Mouse (Mus musculus) CH12.LX (cell line): ENCODE measurements at regions not wholly inside any gene's neighbourhood (a gene's known extent, or its start where the extent isn't known, plus 50 kb on each side); places are given as distances from the start of the nearest gene placed in this dataset.

ENCODE experiments used
- DNase-seq: peaks from one replicate; pipeline ENCODE4 v3.0.0-alpha.2; 2013; ENCODE audit errors: extremely low read depth
- H3K27ac ChIP-seq: 2 replicates; pipeline ENCODE4 v1.5.1; 2012; ENCODE audit warnings: low read depth, mild to moderate bottlenecking, control low read depth, moderate library complexity; ENCODE audit not compliant: insufficient read depth
- H3K27me3 ChIP-seq: replicated peaks from 2 replicates; pipeline ENCODE3; 2012; ENCODE audit warnings: inconsistent platforms
- H3K36me3 ChIP-seq, 2 experiments: replicated peaks in 1 of 2; 2 replicates each; pipeline versions ENCODE3 to v1.6.1; 2012; ENCODE audit warnings: inconsistent platforms in 1 of 2, low read length in 1 of 2, mild to moderate bottlenecking in 1 of 2, mixed read lengths in 1 of 2, moderate library complexity in 1 of 2; ENCODE audit not compliant: control insufficient read depth in 1 of 2, insufficient read depth in 1 of 2
- H3K4me1 ChIP-seq, 2 experiments: 2 replicates each; pipeline ENCODE4 v1.6.1; 2012; ENCODE audit warnings: inconsistent platforms in 1 of 2, moderate library complexity in 1 of 2; ENCODE audit not compliant: insufficient read depth in 2 of 2, control insufficient read depth in 1 of 2
- H3K4me2 ChIP-seq: 2 replicates; pipeline ENCODE4 v1.6.1; 2012; ENCODE audit warnings: low read depth, mild to moderate bottlenecking, control low read depth; ENCODE audit not compliant: poor library complexity, insufficient read depth, severe bottlenecking
- H3K4me3 ChIP-seq, 3 experiments: fragments of 150-350 bp in 1 of 3; sonication (generic) in 1 of 3; replicated peaks in 1 of 3; 2 replicates each; pipeline versions ENCODE3 to v1.5.1; 2011 to 2012; ENCODE audit warnings: low read depth in 2 of 3, low read length in 2 of 3, mild to moderate bottlenecking in 2 of 3, moderate library complexity in 2 of 3, control low read depth in 1 of 3, improper control_type of control experiment in 1 of 3, inconsistent platforms in 1 of 3, mixed read lengths in 1 of 3; ENCODE audit not compliant: poor library complexity in 1 of 3
- H3K79me2 ChIP-seq: replicated peaks from 2 replicates; pipeline ENCODE4 v1.6.1; 2012; ENCODE audit warnings: mild to moderate bottlenecking, moderate library complexity; ENCODE audit not compliant: control insufficient read depth, poor library complexity, insufficient read depth, severe bottlenecking; ENCODE audit errors: extremely low read depth
- H3K9ac ChIP-seq: 2 replicates; pipeline ENCODE4 v1.6.1; 2012; ENCODE audit warnings: low read depth, mild to moderate bottlenecking, control low read depth, moderate library complexity; ENCODE audit not compliant: insufficient read depth
- H3K9me3 ChIP-seq: replicated peaks from 2 replicates; pipeline ENCODE3; 2012; ENCODE audit warnings: low read length, inconsistent platforms, mixed read lengths
- CHD1 ChIP-seq: IDR thresholded peaks from 2 replicates; pipeline ENCODE4 v1.6.1; 2012; ENCODE audit warnings: low read depth, low read length, improper control_type of control experiment, inconsistent platforms
- CHD2 ChIP-seq: IDR thresholded peaks from 2 replicates; pipeline ENCODE4 v1.6.1; 2011; ENCODE audit warnings: low read length, improper control_type of control experiment
- E2F4 ChIP-seq: IDR thresholded peaks from 2 replicates; pipeline ENCODE4 v1.6.1; 2011; ENCODE audit warnings: low read depth, low read length, improper control_type of control experiment; ENCODE audit not compliant: insufficient replicate concordance
- GABPA ChIP-seq: IDR thresholded peaks from 2 replicates; pipeline ENCODE4 v1.6.1; 2012; ENCODE audit warnings: low read depth, low read length, improper control_type of control experiment, inconsistent platforms; ENCODE audit not compliant: insufficient replicate concordance
- HCFC1 ChIP-seq: IDR thresholded peaks from 2 replicates; pipeline ENCODE4 v1.6.1; 2012; ENCODE audit warnings: low read depth, mild to moderate bottlenecking, inconsistent platforms, low read length, improper control_type of control experiment
- JUN ChIP-seq: IDR thresholded peaks from 2 replicates; pipeline ENCODE4 v1.6.1; 2011; ENCODE audit warnings: low read depth, mild to moderate bottlenecking, low read length, improper control_type of control experiment, moderate library complexity; ENCODE audit not compliant: insufficient read depth
- JUND ChIP-seq: conservative IDR thresholded peaks from 2 replicates; pipeline ENCODE4 v1.6.1; 2011; ENCODE audit warnings: low read depth, low read length, improper control_type of control experiment
- MAFK ChIP-seq: IDR thresholded peaks from 2 replicates; pipeline ENCODE4 v1.6.1; 2011; ENCODE audit warnings: low read length, improper control_type of control experiment; ENCODE audit not compliant: insufficient replicate concordance
- MAZ ChIP-seq: IDR thresholded peaks from 2 replicates; pipeline ENCODE4 v1.6.1; 2012; ENCODE audit warnings: low read depth, mild to moderate bottlenecking, inconsistent platforms, low read length, improper control_type of control experiment, moderate library complexity
- MEF2A ChIP-seq: IDR thresholded peaks from 2 replicates; pipeline ENCODE4 v1.6.1; 2014; ENCODE audit warnings: low read depth, mild to moderate bottlenecking, inconsistent platforms, low read length, improper control_type of control experiment, borderline replicate concordance
- MYC ChIP-seq: IDR thresholded peaks from 2 replicates; pipeline ENCODE4 v1.6.1; 2011; ENCODE audit warnings: low read depth, mild to moderate bottlenecking, improper control_type of control experiment, low read length
- NRF1 ChIP-seq: IDR thresholded peaks from 2 replicates; pipeline ENCODE4 v1.6.1; 2014; ENCODE audit warnings: low read depth, mild to moderate bottlenecking, inconsistent platforms, low read length, improper control_type of control experiment, moderate library complexity
- PAX5 ChIP-seq: IDR thresholded peaks from 2 replicates; pipeline ENCODE4 v1.6.1; 2012; ENCODE audit warnings: low read length, inconsistent platforms, mixed read lengths
- POLR2A ChIP-seq: IDR thresholded peaks from 2 replicates; pipeline ENCODE4 v1.6.1; 2011; ENCODE audit warnings: low read depth, mild to moderate bottlenecking, improper control_type of control experiment, low read length
- POLR2AphosphoS2 ChIP-seq: IDR thresholded peaks from 2 replicates; pipeline ENCODE4 v1.6.1; 2011; ENCODE audit warnings: low read depth, low read length, improper control_type of control experiment
- RCOR1 ChIP-seq: conservative IDR thresholded peaks from 2 replicates; pipeline ENCODE4 v1.6.1; 2012; ENCODE audit warnings: low read depth, mild to moderate bottlenecking, inconsistent platforms, low read length, improper control_type of control experiment
- SMC3 ChIP-seq: IDR thresholded peaks from 2 replicates; pipeline ENCODE4 v1.6.1; 2011; ENCODE audit warnings: low read depth, low read length, improper control_type of control experiment
- TCF12 ChIP-seq: IDR thresholded peaks from 2 replicates; pipeline ENCODE4 v1.6.1; 2014; ENCODE audit warnings: low read depth, mild to moderate bottlenecking, inconsistent platforms, low read length, improper control_type of control experiment
- UBTF ChIP-seq: IDR thresholded peaks from 2 replicates; pipeline ENCODE4 v1.6.1; 2012; ENCODE audit warnings: low read depth, mild to moderate bottlenecking, inconsistent platforms, low read length, improper control_type of control experiment, moderate library complexity
- USF1 ChIP-seq: IDR thresholded peaks from 2 replicates; pipeline ENCODE4 v1.6.1; 2014; ENCODE audit warnings: low read depth, mild to moderate bottlenecking, inconsistent platforms, low read length, improper control_type of control experiment
- ZC3H11A ChIP-seq: IDR thresholded peaks from 2 replicates; pipeline ENCODE4 v1.6.1; 2012; ENCODE audit warnings: low read depth, mild to moderate bottlenecking, inconsistent platforms, low read length, improper control_type of control experiment
- ZKSCAN1 ChIP-seq: IDR thresholded peaks from 2 replicates; pipeline ENCODE4 v1.6.1; 2012; ENCODE audit warnings: low read depth, inconsistent platforms, low read length, improper control_type of control experiment, borderline replicate concordance
- ZMIZ1 ChIP-seq: IDR thresholded peaks from 2 replicates; pipeline ENCODE4 v1.6.1; 2012; ENCODE audit warnings: low read depth, mild to moderate bottlenecking, inconsistent platforms, low read length, improper control_type of control experiment
- ZNF384 ChIP-seq: IDR thresholded peaks from 2 replicates; pipeline ENCODE4 v1.6.1; 2012; ENCODE audit warnings: low read depth, low read length, improper control_type of control experiment, inconsistent platforms
- dilution Hi-C: fragments of 300-500 bp; cut with MboI; formaldehyde crosslinking; loops from 2 replicates; pipeline ENCODE4 v1.14.3; 2020; ENCODE audit warnings: low sequenced_read_pairs; ENCODE audit not compliant: extremely low pct_unique_long_range_greater_than_20kb, extremely low pct_ligation_motif_present
- in situ Hi-C: fragments of 300-500 bp; cut with MboI; formaldehyde crosslinking; loops from 3 replicates; pipeline ENCODE4 v1.14.3; 2019; ENCODE audit warnings: low sequenced_read_pairs, low pct_ligation_motif_present, low pct_unique_long_range_greater_than_20kb, mixed read lengths

GRCm38 (mm10) chr14:120611311-120611710, 133.1 kb downstream of the Rap2a start:
- dilution Hi-C loops, result no loop called here
- H3K4me3 ChIP-seq, result no peak overlapping the region
- no peaks in the 10 kb centered on the region for H3K36me3 ChIP-seq
- H3K27me3 ChIP-seq, result no peaks in the 10 kb centered on the region
- H3K27ac ChIP-seq, result no peak overlapping the region
- in situ Hi-C loops, result no loop called here
- no peaks in the 10 kb centered on the region for H3K9me3 ChIP-seq
- peak; percentile 6 for DNase-seq
- H3K4me2 ChIP-seq, result no peak overlapping the region
- H3K79me2 ChIP-seq, result no peaks in the 10 kb centered on the region
- no peak for TF ChIP-seq JUN
- TF ChIP-seq POLR2AphosphoS2, result no peak
- TF ChIP-seq MYC, result no peak
- TF ChIP-seq CHD1, result no peak
- TF ChIP-seq E2F4, result no peak
- TF ChIP-seq TCF12, result no peak
- no peak for TF ChIP-seq USF1
- no peak for TF ChIP-seq ZKSCAN1
- TF ChIP-seq SMC3, result no peak
- no peak for TF ChIP-seq HCFC1
- TF ChIP-seq MAFK, result no peak
- TF ChIP-seq ZNF384, result no peak
- TF ChIP-seq POLR2A, result no peak
- no peaks in the 10 kb centered on the region for H3K4me1 ChIP-seq
- no peak overlapping the region for H3K9ac ChIP-seq

- no peak for TF ChIP-seq MAZ
- no peak for TF ChIP-seq GABPA
- no peak for TF ChIP-seq MYC
- no peak for TF ChIP-seq CHD2
- no peak for TF ChIP-seq ZMIZ1
- TF ChIP-seq NRF1, result no peak
- TF ChIP-seq ZC3H11A, result no peak
- no peak for TF ChIP-seq ZKSCAN1
- no peak for TF ChIP-seq UBTF
- TF ChIP-seq PAX5, result no peak
- TF ChIP-seq JUND, result no peak
- no peak for TF ChIP-seq RCOR1
- no peak for TF ChIP-seq TCF12
- TF ChIP-seq SMC3, result no peak
- no peak for TF ChIP-seq MEF2A
- in situ Hi-C loops (no loop called here), dilution Hi-C loops (no loop called here)
- no peaks in the 10 kb centered on the region for H3K79me2 ChIP-seq
- DNase-seq, result no peak
- H3K4me1 ChIP-seq, result no peaks in the 10 kb centered on the region
- no peak overlapping the region for H3K27ac ChIP-seq
- no peak overlapping the region for H3K9ac ChIP-seq
- H3K36me3 ChIP-seq, result no peaks in the 10 kb centered on the region
- no peaks in the 10 kb centered on the region for H3K9me3 ChIP-seq
- no peak overlapping the region for H3K4me3 ChIP-seq
- no peaks in the 10 kb centered on the region for H3K27me3 ChIP-seq
- no peak overlapping the region for H3K4me2 ChIP-seq
Observed at GRCm38 (mm10) chr14:120626223-120626935, 148.1 kb downstream of the Rap2a start.
